Mouse (Mus musculus): ENCODE results near the gene Ntrk1. TPM values are rescaled to one million over a fixed set of nuclear protein-coding genes. Genes with fewer than 3 reads are reported as not detected.

Gene Ntrk1
- polyA plus RNA-seq, 1 experiment = not detected

DNA sequence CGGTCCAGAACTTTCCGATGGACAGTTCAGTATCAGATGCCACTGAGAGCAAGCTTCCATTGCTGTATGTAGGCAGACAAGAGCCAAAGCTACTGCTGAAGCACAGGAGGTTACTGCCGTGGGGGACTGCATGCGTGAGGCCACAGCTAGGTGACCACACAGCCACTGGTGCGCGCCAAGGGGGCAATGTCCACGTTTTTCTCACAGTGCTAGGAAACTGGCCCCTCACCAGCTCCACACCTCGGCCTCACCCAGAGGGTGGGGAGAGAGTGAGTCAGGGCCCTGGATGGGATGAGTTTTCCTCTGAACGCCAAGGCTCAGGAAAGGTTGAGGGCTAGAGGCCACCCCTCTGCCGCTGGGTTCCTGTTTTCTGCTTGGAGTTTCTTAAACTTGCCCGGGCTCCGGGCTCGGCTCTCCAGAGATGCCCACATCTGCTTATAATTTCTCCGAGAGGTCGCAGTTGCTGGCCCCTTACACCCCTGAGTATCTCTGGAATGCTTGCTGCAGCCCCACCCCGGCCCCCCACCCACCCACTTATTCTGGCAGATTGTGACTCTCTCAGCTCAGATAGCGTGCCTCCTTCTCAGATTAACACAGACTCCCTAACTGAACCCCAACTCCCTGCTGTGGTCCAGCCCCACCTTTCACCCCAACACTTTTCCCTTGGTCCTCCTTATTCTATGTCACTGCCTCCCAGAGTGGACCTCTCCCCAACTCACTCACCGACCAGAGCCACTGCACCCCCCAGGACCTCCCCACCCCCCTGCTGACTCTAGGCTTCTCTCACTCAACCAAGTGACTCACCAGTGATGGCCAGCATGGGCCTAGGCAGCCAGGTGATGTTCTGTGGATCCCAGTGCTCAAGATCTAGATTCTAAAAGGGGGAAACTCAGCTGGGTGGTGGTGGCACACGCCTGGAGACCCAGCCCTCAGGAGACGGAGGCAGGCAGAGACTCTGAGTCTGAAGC is 33.3 kb downstream of the Ntrk1 start:
- Histone ChIP-seq H3K36me3 (replicated peaks; ENCODE audit: low read length) (peaks cover 79% of the 10 kb centered on the region), H3K4me3 (replicated peaks) (peak overlapping the region; percentile 69), H3K27me3 (replicated peaks) (no peaks in the 10 kb centered on the region), H3K4me1 (peaks cover 98% of the 10 kb centered on the region), H3K9me3 (no peaks in the 10 kb centered on the region)
- TF ChIP-seq FLI1 (IDR thresholded peaks at IDR 0.05; ENCODE audit: low read length) (no peak), GATA1 (IDR thresholded peaks at IDR 0.05; ENCODE audit: borderline replicate concordance, low read length) (no peak)

DNA sequence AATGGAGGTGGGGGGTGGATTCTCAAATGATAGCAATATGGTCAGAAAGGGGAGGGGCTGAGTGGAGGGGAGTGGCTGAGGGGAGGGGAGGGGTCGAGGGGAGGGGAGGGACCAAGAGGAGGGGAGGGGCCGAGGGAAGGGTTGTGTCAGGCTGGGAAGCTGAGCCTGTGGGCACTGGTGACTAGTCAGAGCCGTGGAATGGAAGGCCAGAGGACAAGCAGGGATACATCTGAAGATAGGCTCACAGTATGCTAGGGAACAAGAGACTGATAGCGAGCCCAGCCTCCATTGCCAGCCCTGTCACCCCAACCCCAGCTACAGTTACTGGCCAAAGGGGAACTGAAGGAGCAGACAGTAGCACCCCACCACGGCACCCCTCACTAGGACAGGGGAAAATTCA is 36.3 kb downstream of the Ntrk1 start:
- H3K9me3 ChIP-seq = no peaks in the 10 kb centered on the region
- no peak for TF ChIP-seq GATA1 (IDR thresholded peaks at IDR 0.05; ENCODE audit: borderline replicate concordance, low read length)
- peaks cover 89% of the 10 kb centered on the region for H3K4me1 ChIP-seq
- no peaks in the 10 kb centered on the region for H3K27me3 ChIP-seq (replicated peaks)
- peak overlapping the region; percentile 56 for H3K4me3 ChIP-seq (replicated peaks)
- H3K36me3 ChIP-seq (replicated peaks; ENCODE audit: low read length) = peaks cover 97% of the 10 kb centered on the region

DNA sequence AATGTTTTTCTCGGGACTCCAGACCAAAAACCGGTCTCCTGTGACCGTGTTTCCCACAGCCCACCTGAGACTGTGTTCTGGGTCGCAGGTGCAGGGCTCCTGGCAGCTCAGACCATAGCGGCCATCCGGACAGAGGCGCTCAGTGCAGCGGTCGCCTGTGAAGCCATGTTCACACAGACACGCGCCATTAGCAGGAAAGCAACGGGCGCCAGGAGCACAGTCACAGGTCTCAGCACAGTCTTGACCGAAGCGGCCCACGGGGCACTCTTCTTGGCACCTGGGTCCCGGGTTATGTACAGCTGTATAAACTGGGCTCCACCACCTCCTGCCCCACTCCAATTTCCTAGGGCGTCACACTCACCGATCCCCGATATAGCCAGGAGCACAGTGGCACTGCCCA is 38.5 kb downstream of the Ntrk1 start:
- H3K4me3 ChIP-seq (replicated peaks) = no peak overlapping the region
- no peak for TF ChIP-seq FLI1 (IDR thresholded peaks at IDR 0.05; ENCODE audit: low read length)
- no peak for TF ChIP-seq GATA1 (IDR thresholded peaks at IDR 0.05; ENCODE audit: borderline replicate concordance, low read length)
- peaks cover 97% of the 10 kb centered on the region for H3K36me3 ChIP-seq (replicated peaks; ENCODE audit: low read length)
- H3K9me3 ChIP-seq = no peaks in the 10 kb centered on the region
- H3K4me1 ChIP-seq = peaks cover 85% of the 10 kb centered on the region
- no peaks in the 10 kb centered on the region for H3K27me3 ChIP-seq (replicated peaks)

DNA sequence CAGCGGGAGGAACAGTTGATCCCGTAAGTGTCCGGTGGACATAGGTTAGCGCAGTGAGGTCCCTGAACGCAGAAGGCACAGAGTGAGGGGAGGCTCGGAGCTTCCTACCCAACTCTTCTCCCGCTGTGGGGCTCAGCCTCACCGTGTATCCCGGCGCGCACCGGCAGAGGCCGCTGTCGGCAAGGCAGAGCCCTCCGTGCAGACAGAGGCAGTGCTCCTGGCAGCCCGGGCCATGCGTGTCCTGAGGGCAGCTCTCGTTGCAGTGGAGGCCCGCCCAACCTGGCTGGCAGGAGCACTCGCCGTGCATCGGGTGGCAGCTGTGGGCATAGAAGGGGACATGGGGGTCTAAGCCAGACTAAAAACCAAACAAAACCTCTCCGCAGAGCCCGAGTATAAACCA is 39.0 kb downstream of the Ntrk1 start:
- Histone ChIP-seq H3K9me3 (no peaks in the 10 kb centered on the region), H3K36me3 (replicated peaks; ENCODE audit: low read length) (peaks cover 97% of the 10 kb centered on the region), H3K4me1 (peaks cover 83% of the 10 kb centered on the region), H3K27me3 (replicated peaks) (no peaks in the 10 kb centered on the region), H3K4me3 (replicated peaks) (no peak overlapping the region)
- no peak for TF ChIP-seq GATA1 (IDR thresholded peaks at IDR 0.05; ENCODE audit: borderline replicate concordance, low read length)
- no peak for TF ChIP-seq FLI1 (IDR thresholded peaks at IDR 0.05; ENCODE audit: low read length)

DNA sequence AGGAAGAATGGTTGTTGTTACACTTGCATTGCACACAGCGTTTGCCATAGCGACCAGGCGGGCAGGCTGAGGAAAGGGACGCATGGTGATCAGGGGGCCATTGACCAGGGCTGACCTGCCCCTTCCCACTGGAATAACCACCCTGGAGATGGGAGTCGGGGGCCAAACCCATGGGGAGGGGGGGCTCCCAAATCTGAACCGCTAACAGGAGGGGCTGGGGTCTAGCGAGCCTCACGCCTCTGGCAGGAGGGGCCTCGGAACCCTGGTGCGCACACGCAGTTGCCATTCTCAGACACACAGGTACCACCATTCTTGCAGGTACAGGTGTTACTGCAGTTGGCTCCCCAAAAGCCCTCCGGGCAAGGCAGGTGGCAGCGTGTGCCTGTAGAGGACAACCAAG is 41.1 kb downstream of the Ntrk1 start:
- no peaks in the 10 kb centered on the region for H3K27me3 ChIP-seq (replicated peaks)

DNA sequence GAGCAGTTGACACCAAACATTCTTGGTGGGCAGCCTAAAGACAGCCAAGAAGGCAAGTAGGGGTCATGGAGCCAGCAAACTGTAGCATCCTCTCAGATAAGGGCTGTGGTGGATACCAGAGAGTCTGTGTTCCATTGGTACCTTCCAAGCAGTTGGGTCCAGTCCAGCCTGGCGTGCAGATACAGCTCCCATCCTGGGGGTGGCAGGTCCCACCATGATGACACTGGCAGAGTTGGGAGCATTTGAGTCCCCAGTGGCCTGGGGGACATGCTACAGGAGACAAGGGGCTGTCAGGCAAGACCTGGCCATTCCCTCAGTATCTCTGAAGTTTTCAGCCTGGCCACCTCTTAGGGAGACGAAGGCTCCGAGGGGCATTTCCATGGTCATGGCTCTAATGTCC is 42.4 kb downstream of the Ntrk1 start:
- H3K27me3 ChIP-seq (replicated peaks) = no peaks in the 10 kb centered on the region
- H3K4me3 ChIP-seq (replicated peaks) = no peak overlapping the region
- H3K9me3 ChIP-seq = no peaks in the 10 kb centered on the region
- peaks cover 63% of the 10 kb centered on the region for H3K4me1 ChIP-seq
- peaks cover 100% of the 10 kb centered on the region for H3K36me3 ChIP-seq (replicated peaks; ENCODE audit: low read length)
- no peak for TF ChIP-seq FLI1 (IDR thresholded peaks at IDR 0.05; ENCODE audit: low read length)

More for the DNA sequence above, 41.1 kb downstream of the Ntrk1 start:
- Histone ChIP-seq H3K36me3 (replicated peaks; ENCODE audit: low read length) (peaks cover 100% of the 10 kb centered on the region), H3K9me3 (no peaks in the 10 kb centered on the region), H3K4me3 (replicated peaks) (no peak overlapping the region), H3K4me1 (peaks cover 76% of the 10 kb centered on the region)
- no peak for TF ChIP-seq GATA1 (IDR thresholded peaks at IDR 0.05; ENCODE audit: borderline replicate concordance, low read length)
- no peak for TF ChIP-seq FLI1 (IDR thresholded peaks at IDR 0.05; ENCODE audit: low read length)

DNA sequence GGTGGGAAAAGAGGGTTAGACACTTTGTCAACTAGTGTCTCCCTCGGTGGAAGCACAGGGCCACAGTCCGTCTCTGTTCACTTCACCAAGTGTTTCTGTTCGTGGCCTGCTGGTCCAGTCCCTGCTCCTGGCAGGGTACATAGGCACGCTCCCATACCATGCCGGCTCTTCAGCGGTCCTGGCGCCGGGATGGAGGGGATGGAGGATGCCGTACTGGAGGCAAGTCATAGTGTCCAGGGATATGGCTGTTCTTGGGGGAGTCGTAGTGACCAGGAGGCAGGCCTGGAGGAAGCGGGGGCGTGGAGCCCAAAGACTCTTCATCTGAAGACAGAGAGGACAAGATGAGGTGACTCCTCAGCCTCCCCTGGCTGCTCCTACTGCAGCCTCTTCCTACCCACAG is 45.0 kb downstream of the Ntrk1 start:
- Histone ChIP-seq H3K4me3 (replicated peaks) (no peak overlapping the region), H3K36me3 (replicated peaks; ENCODE audit: low read length) (peaks cover 99% of the 10 kb centered on the region), H3K9me3 (no peaks in the 10 kb centered on the region), H3K4me1 (peaks cover 52% of the 10 kb centered on the region), H3K27me3 (replicated peaks) (no peaks in the 10 kb centered on the region)
- TF ChIP-seq FLI1 (IDR thresholded peaks at IDR 0.05; ENCODE audit: low read length) = no peak
- TF ChIP-seq GATA1 (IDR thresholded peaks at IDR 0.05; ENCODE audit: borderline replicate concordance, low read length) = no peak

DNA sequence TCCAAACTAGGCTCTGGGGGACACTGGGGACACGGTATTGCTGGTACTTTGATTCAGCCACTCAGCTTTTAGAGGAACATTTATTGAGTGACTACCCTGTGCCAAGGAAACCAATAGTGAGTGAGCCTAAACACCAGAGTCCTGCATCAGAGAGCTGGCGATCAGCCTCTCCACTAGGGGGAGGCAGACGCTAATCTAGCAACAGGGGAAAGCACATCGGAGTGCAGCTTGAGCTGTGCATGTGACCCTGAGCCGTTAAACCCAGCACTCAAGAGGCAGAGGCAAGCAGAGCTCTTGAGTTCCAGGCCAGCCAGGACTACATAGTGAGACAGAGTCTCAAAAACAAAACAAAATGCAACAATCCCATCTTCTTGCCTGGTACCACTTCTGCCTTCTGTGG is 45.9 kb downstream of the Ntrk1 start:
- Histone ChIP-seq H3K9me3 (no peaks in the 10 kb centered on the region), H3K27me3 (replicated peaks) (no peaks in the 10 kb centered on the region), H3K36me3 (replicated peaks; ENCODE audit: low read length) (peaks cover 94% of the 10 kb centered on the region), H3K4me1 (peaks cover 53% of the 10 kb centered on the region), H3K4me3 (replicated peaks) (no peak overlapping the region)
- TF ChIP-seq GATA1 (IDR thresholded peaks at IDR 0.05; ENCODE audit: borderline replicate concordance, low read length) (no peak), FLI1 (IDR thresholded peaks at IDR 0.05; ENCODE audit: low read length) (no peak)

DNA sequence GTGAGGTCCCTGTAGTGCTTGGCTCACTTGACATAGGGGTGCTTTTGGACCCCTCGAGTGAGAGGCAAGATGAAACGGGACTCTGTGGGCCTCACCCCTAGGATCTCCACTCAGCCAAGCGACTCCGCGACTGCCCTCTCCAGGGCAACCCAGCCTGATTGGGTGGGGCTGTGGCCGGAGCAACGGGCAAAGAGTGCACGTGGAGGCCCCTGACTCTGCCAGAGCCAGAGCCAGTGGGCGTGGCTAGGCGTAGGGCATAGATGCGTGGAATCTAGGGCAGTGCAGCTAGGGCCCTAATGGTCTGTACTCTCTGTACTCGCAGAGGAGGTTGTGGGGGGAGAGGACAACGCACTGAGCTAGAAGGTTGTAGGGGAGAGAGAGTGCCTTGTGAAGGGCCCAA is 46.5 kb downstream of the Ntrk1 start, which contains the start of gene Lrrc71:
Gene Lrrc71 (minus strand): TSS at position 195 of the 400 bp plus-strand sequence.
- no peak within 1 kb of the TSS for H3K4me3 ChIP-seq (replicated peaks)
- TF ChIP-seq FLI1 (IDR thresholded peaks at IDR 0.05; ENCODE audit: low read length) = no peak
- TF ChIP-seq GATA1 (IDR thresholded peaks at IDR 0.05; ENCODE audit: borderline replicate concordance, low read length) = no peak
- no peaks in the 10 kb centered on the region for H3K27me3 ChIP-seq (replicated peaks)

DNA sequence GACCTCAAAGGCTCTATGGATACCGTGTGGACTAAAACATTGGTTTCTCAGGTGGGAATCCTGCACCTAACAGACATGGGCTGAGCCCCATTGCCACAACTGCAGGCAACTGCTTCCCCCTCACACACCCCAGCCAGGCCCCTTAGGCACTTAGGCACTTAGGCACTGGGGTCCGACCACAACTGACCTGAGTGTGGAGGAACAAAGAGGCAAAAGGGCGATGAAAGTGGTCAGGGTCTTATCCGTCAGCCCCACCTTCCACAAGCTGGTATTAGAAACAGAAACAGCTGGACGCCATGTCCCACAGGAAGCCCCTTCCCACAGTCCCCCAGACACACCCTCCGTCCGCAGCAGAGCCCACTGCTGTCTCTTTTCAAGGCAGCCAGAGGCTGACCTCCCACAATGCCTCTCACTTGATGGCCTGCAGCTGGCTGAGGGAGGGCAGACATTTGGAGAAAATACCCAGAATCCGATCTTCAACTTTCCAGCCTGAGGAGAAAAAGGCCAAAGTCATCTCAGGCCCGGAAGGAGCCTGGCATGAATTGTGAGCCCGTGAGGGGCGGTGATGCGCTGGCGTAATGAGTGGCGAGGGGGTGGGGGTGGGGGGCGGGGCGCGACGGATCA is 49.8 kb downstream of the Ntrk1 start:
- peaks cover 41% of the 10 kb centered on the region for H3K4me1 ChIP-seq
- no peaks in the 10 kb centered on the region for H3K27me3 ChIP-seq (replicated peaks)
- no peak overlapping the region for H3K4me3 ChIP-seq (replicated peaks)
- no peaks in the 10 kb centered on the region for H3K9me3 ChIP-seq
- TF ChIP-seq FLI1 (IDR thresholded peaks at IDR 0.05; ENCODE audit: low read length) (no peak), GATA1 (IDR thresholded peaks at IDR 0.05; ENCODE audit: borderline replicate concordance, low read length) (no peak)
- peaks cover 94% of the 10 kb centered on the region for H3K36me3 ChIP-seq (replicated peaks; ENCODE audit: low read length)

More for the DNA sequence above, 46.5 kb downstream of the Ntrk1 start, which contains the start of gene Lrrc71:
- Histone ChIP-seq H3K36me3 (replicated peaks; ENCODE audit: low read length) (peaks cover 94% of the 10 kb centered on the region), H3K4me1 (peaks cover 52% of the 10 kb centered on the region), H3K9me3 (no peaks in the 10 kb centered on the region)
